Mouse (Mus musculus): Measurements from ENCODE around the gene Klhl7. TPM values are rescaled to one million over a fixed set of nuclear protein-coding genes. Genes with fewer than 3 reads are reported as not detected.

Gene Klhl7
- polyA plus RNA-seq, 1 experiment, result 1.9 TPM

DNA sequence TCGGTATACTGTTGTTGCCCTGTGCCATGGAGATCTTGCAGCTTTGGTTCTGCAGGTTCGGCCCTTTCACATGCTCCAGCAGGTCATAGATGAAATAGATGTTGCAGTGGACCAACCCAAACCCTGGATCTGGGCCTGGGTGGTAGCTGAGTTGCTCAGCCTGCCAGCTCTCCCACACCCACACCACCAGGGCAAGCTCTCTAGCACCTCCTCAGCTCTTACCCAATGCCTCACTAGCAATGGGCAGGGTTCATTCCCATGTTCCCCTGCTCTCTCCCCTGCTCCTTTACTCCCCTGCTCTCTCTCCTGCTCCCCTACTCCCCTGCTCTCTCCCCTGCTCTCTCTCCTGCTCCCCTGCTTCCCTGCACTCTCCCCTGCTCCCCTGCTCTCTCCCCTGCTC lies 91.4 kb downstream of the Klhl7 start:
- no peak for TF ChIP-seq GATA1 (IDR thresholded peaks at IDR 0.05; ENCODE audit: low read length)

DNA sequence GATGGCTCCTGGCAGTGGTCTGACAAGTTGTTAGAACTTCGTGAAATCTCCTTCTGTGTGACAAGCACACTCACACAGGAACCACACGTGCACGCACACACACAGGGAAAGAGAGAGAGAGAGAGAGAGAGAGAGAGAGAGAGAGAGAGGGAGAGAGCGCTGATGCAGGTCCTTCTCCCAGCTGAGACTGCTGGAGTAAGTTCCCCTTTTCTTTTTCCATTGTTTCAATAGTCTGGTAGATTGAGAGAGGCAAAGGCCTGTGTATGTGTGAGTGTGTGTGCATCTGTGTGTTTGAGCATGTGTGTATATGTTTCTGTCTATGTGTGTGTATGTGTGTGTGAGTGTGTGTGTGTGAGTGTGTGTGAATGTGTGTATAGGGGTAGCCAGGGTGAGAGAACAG lies 100.6 kb downstream of the Klhl7 start:
- TF ChIP-seq GATA1 (IDR thresholded peaks at IDR 0.05; ENCODE audit: low read length), result no peak

DNA sequence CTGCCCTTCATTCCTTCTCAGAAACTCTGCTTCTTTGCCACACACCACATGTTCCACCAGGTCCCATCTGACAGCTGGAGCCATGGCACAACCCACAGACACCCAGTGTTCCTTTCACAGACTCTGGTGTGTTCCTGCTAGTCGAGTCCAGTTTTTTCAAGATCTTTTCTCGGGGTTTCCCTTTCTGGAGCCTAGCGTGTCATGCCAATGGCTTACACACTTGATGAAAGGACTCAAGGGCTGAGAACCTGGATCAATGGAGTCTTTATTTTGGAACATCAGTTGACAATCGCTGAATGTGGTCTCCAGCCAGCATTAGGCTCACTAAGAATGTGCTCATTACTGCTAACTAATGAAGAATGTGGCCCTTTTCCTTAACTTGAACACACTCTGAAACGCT lies 102.1 kb downstream of the Klhl7 start:
- no peak for TF ChIP-seq GATA1 (IDR thresholded peaks at IDR 0.05; ENCODE audit: low read length)

DNA sequence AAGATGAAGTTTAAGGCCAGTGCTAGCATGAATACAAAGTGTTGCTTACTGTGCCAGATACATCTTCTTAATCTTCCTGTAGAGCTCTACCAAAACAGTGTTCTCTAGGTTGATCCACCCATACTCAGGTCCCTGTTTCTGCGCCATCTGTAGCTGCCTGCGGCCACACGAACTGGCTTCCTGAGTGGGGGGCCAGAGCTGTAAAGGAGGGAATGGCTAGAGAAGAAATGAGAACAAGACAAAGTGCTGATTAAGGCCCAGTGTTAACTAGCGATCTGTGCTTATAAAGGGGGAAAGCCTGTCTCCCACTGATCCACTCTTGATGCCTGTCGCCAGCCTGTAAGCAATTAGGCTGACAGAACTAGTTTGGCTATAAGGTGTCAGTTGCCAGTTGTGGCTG lies 102.9 kb downstream of the Klhl7 start:
- TF ChIP-seq GATA1 (IDR thresholded peaks at IDR 0.05; ENCODE audit: low read length), result no peak

DNA sequence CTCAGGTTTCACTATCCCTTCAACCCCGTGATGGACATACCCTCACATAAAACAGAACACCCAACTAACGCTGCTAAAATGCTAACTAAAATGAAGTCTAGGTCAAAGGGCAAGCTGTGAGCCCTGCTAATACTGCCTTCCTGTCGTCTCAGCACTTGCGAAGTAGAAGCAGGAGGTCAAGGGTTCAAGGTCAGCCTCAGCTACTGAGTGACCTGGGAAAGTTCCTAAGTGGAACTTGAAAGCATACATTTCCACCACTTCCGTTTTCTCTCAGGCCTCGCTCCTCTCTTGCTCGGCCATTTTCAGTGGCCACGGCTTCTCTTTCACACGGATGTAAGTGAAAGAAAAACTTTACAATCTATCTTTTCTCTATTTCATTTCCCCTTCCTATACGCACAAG lies 107.6 kb downstream of the Klhl7 start:
- no peak for TF ChIP-seq GATA1 (IDR thresholded peaks at IDR 0.05; ENCODE audit: low read length)

DNA sequence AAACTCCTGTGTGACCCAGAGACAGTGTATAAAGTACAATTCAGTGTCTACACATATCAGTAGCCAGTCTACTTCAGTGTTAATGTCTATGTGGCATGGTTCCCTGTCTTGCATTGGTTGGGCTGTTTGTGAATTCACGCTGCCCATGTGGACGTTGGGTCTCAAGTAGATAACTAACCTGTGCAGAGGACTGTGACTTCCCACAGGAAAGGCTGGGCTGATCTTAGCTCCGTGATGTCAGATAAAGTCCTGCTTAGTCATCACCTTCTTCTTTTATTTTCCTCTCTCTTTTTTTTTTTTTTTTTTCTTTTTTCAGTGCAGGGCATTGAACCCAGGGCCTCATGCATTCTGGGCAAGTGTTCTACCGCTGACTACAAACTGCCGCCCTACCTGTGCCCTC lies 108.1 kb downstream of the Klhl7 start:
- no peak for TF ChIP-seq GATA1 (IDR thresholded peaks at IDR 0.05; ENCODE audit: low read length)

Other genes with a start within 250 kb of the Klhl7 start
- gene Fam126a, start 69.9 kb upstream of the Klhl7 start, polyA plus RNA-seq (2012), result 2.9 and 3.6 TPM in 2 replicates
- 15.2 and 19.4 TPM in 2 replicates for gene Nupl2, start 64.4 kb downstream of the Klhl7 start, polyA plus RNA-seq (2012)